Mouse (Mus musculus): ENCODE measurements around the gene Gm49318. TPM values are rescaled to one million over a fixed set of nuclear protein-coding genes. Genes with fewer than 3 reads are reported as not detected.

Gene Gm49318
- polyA plus RNA-seq (2015; fragmentation: Nextera tagmentation; extraction: Ambion mirVana) = not detected in 2 replicates

GRCm38 (mm10) chr9:22070791-22071573 is at the start of gene Gm49318, which contains the start of gene Zfp653:
Gm49318 (minus strand) TSS chr9:22071259.
Zfp653 (minus strand) TSS chr9:22071376.
- Histone ChIP-seq H3K27ac (ENCODE audit: low read length) (peak within 1 kb of the TSS; percentile 98), H3K9me3 (ENCODE audit: low read length) (no peaks in the 10 kb centered on the region), H3K9ac (replicated peaks; ENCODE audit: low read depth) (peak within 1 kb of the TSS; percentile 76), H3K4me2 (replicated peaks; ENCODE audit: low read depth, low read length) (peak within 1 kb of the TSS; percentile 55), H3K27me3 (replicated peaks; ENCODE audit: insufficient read depth, low read length) (no peaks in the 10 kb centered on the region), H3K4me1 (ENCODE audit: insufficient read depth, low read depth, low read length) (peaks cover 6% of the 10 kb centered on the region; the same call in 1 of the 2 replicates), H3K4me3 (ENCODE audit: low read depth, low read length) (peak within 1 kb of the TSS; percentile 82), H3K36me3 (ENCODE audit: insufficient read depth, low read length) (peaks cover 3% of the 10 kb centered on the region; the same call in 1 of the 2 replicates)
- WGBS = 1% methylated on average over 64 of the region's 87 CpGs
- TF ChIP-seq EP300 (IDR thresholded peaks at IDR 0.05) = no peak
- ATAC-seq (peak; percentile 98), DNase-seq (ENCODE audit: low spot score) (peak; percentile 99)

- H3K27ac ChIP-seq (ENCODE audit: low read length) = no peak overlapping the region
- 81% methylated on average over 4 of the region's 4 CpGs for WGBS
- ATAC-seq = no peak
These were observed 48.5 kb upstream of the Gm49318 start for GRCm38 (mm10) chr9:22119543-22119942.

GRCm38 (mm10) chr9:22117754-22118456 is 46.8 kb upstream of the Gm49318 start:
- no peaks in the 10 kb centered on the region for H3K9me3 ChIP-seq (ENCODE audit: low read length)
- ATAC-seq = no peak
- peaks cover 7% of the 10 kb centered on the region; the same call in 1 of the 2 replicates for H3K4me1 ChIP-seq (ENCODE audit: insufficient read depth, low read depth, low read length)
- no peaks in the 10 kb centered on the region for H3K27me3 ChIP-seq (replicated peaks; ENCODE audit: insufficient read depth, low read length)
- H3K4me2 ChIP-seq (replicated peaks; ENCODE audit: low read depth, low read length) = peak overlapping the region; percentile 88
- 41% methylated on average over 10 of the region's 10 CpGs for WGBS
- no peak overlapping the region for H3K27ac ChIP-seq (ENCODE audit: low read length)
- H3K9ac ChIP-seq (replicated peaks; ENCODE audit: low read depth) = no peak overlapping the region
- peaks cover 10% of the 10 kb centered on the region; the same call in 1 of the 2 replicates for H3K36me3 ChIP-seq (ENCODE audit: insufficient read depth, low read length)
- H3K4me3 ChIP-seq (ENCODE audit: low read depth, low read length) = peak overlapping the region; percentile 83; the same call in 1 of the 2 replicates
- peak; percentile 85 for DNase-seq (ENCODE audit: low spot score)
- TF ChIP-seq CTCF (IDR thresholded peaks at IDR 0.05) (peak; percentile 80), EP300 (IDR thresholded peaks at IDR 0.05) (no peak)

More at GRCm38 (mm10) chr9:22119543-22119942, 48.5 kb upstream of the Gm49318 start:
- H3K9ac ChIP-seq (replicated peaks; ENCODE audit: low read depth) = no peak overlapping the region
- H3K27me3 ChIP-seq (replicated peaks; ENCODE audit: insufficient read depth, low read length) = no peaks in the 10 kb centered on the region
- peaks cover 7% of the 10 kb centered on the region; the same call in 1 of the 2 replicates for H3K4me1 ChIP-seq (ENCODE audit: insufficient read depth, low read depth, low read length)
- peak; percentile 44 for DNase-seq (ENCODE audit: low spot score)
- no peaks in the 10 kb centered on the region for H3K36me3 ChIP-seq (ENCODE audit: insufficient read depth, low read length)
- no peaks in the 10 kb centered on the region for H3K9me3 ChIP-seq (ENCODE audit: low read length)
- H3K4me2 ChIP-seq (replicated peaks; ENCODE audit: low read depth, low read length) = no peak overlapping the region
- no peak for TF ChIP-seq CTCF (IDR thresholded peaks at IDR 0.05)
- no peak for TF ChIP-seq EP300 (IDR thresholded peaks at IDR 0.05)
- no peak overlapping the region for H3K4me3 ChIP-seq (ENCODE audit: low read depth, low read length)

- H3K9me3 ChIP-seq (ENCODE audit: low read length) = no peaks in the 10 kb centered on the region
- H3K4me3 ChIP-seq (ENCODE audit: low read depth, low read length) = peak within 1 kb of the TSS; percentile 83
- H3K4me1 ChIP-seq (ENCODE audit: insufficient read depth, low read depth, low read length) = peaks cover 7% of the 10 kb centered on the region; the same call in 1 of the 2 replicates
- WGBS = under 1% methylated on average over 52 of the region's 52 CpGs
- no peaks in the 10 kb centered on the region for H3K27me3 ChIP-seq (replicated peaks; ENCODE audit: insufficient read depth, low read length)
- peak within 1 kb of the TSS; percentile 88 for H3K4me2 ChIP-seq (replicated peaks; ENCODE audit: low read depth, low read length)
- ATAC-seq (peak; percentile 97), DNase-seq (ENCODE audit: low spot score) (peak; percentile 98)
- peak within 1 kb of the TSS; percentile 63 for H3K27ac ChIP-seq (ENCODE audit: low read length)
- peak within 1 kb of the TSS; percentile 92 for H3K9ac ChIP-seq (replicated peaks; ENCODE audit: low read depth)
- H3K36me3 ChIP-seq (ENCODE audit: insufficient read depth, low read length) = peaks cover 19% of the 10 kb centered on the region; the same call in 1 of the 2 replicates
- no peak for TF ChIP-seq CTCF (IDR thresholded peaks at IDR 0.05)
- TF ChIP-seq EP300 (IDR thresholded peaks at IDR 0.05) = no peak; the same call in 1 of the 2 replicates
These were observed 45.8 kb upstream of the Gm49318 start, which contains the start of gene Elof1 for GRCm38 (mm10) chr9:22116740-22117426. Elof1 (minus strand) TSS chr9:22117172.

GRCm38 (mm10) chr9:22116086-22116485 is 45.0 kb upstream of the Gm49318 start:
- DNase-seq (ENCODE audit: low spot score) = no peak
- Histone ChIP-seq H3K4me1 (ENCODE audit: insufficient read depth, low read depth, low read length) (peaks cover 7% of the 10 kb centered on the region; the same call in 1 of the 2 replicates), H3K4me3 (ENCODE audit: low read depth, low read length) (peak overlapping the region; percentile 83), H3K9me3 (ENCODE audit: low read length) (no peaks in the 10 kb centered on the region), H3K9ac (replicated peaks; ENCODE audit: low read depth) (peak overlapping the region; percentile 92), H3K27me3 (replicated peaks; ENCODE audit: insufficient read depth, low read length) (no peaks in the 10 kb centered on the region), H3K4me2 (replicated peaks; ENCODE audit: low read depth, low read length) (peak overlapping the region; percentile 88), H3K36me3 (ENCODE audit: insufficient read depth, low read length) (peaks cover 20% of the 10 kb centered on the region), H3K27ac (ENCODE audit: low read length) (no peak overlapping the region)
- WGBS = 18% methylated on average over 15 of the region's 15 CpGs
- ATAC-seq = no peak
- TF ChIP-seq EP300 (IDR thresholded peaks at IDR 0.05) (no peak), CTCF (IDR thresholded peaks at IDR 0.05) (no peak)

Data from lung, postnatal 0 days (tissue).